9 mouse cellular contexts compared by ENCODE assay signal in the genomic region with DNA sequence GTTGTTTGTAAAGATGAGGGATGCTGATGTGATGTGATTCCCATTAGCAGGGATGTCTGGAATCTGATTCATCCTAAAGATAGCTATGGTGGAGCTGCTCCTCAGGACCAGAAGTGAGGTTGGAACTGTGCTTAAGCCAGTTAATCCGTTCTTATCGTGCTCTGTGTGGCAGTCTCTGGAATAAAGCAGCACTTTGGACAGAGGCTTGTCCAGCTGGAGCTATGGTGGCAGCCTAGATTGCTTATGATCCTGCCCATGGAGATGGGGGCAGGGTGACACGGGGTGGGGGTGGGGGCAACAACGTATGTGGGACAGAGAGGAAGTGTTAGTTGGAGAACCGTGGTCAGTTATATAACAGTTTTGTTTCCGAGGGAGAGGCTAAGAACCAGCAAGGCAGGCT.
A peak's percentile ranks its signal among the peaks of the same experiment; 100 is the strongest.
DNase-seq lines count a peak whose midpoint lies in the region; ATAC-seq lines count a peak whose summit lies in the region.
"Had no signal": no experiment of that assay in that cellular context is flagged by ENCODE, and none has a peak within 500 bp of the region (broad histone marks: within the 10 kb centered on the region; RNA-seq: fewer than 3 reads in every experiment).

No protein-coding gene starts in this region.

- no peak for ATAC-seq in heart, embryonic 13.5 days (ENCODE audit: extremely low read depth, insufficient number of reproducible peaks, low FRiP score, low TSS enrichment)
- peak; percentile 48 to 65 for ATAC-seq in hematopoietic stem cell, adult 5-6 weeks (replicated peaks in 1 of 2; ENCODE audit: insufficient read depth in 1 of 2, low FRiP score in 2 of 2, low TSS enrichment in 1 of 2, low read depth in 1 of 2, poor library complexity in 2 of 2, severe bottlenecking in 2 of 2)
- no peak for ATAC-seq in midbrain, embryonic 15.5 days (replicated peaks)
- no peak for ATAC-seq in erythroid progenitor cell, adult 5-6 weeks (replicated peaks; ENCODE audit: low FRiP score, poor library complexity, severe bottlenecking)

- H3K9me3 ChIP-seq in heart, embryonic 13.5 days: no peaks in the 10 kb centered on the region
- no peaks in the 10 kb centered on the region for H3K9me3 ChIP-seq in midbrain, embryonic 15.5 days

- no peak overlapping the region for H3K27ac ChIP-seq in heart, embryonic 13.5 days (replicated peaks)
- H3K27ac ChIP-seq in brown adipose tissue, adult 24 weeks (replicated peaks; ENCODE audit: low read depth, low read length): no peak overlapping the region
- no peak overlapping the region for H3K27ac ChIP-seq in midbrain, embryonic 15.5 days
- H3K27ac ChIP-seq: macrophage had no signal

- H3K4me2 ChIP-seq in heart, embryonic 13.5 days: peak overlapping the region; percentile 74
- H3K4me2 ChIP-seq in midbrain, embryonic 15.5 days: peak overlapping the region; percentile 77

- H3K9ac ChIP-seq in heart, embryonic 13.5 days: no peak overlapping the region
- peak overlapping the region; percentile 28; the same call in 1 of the 2 replicates for H3K9ac ChIP-seq in midbrain, embryonic 15.5 days

- DNase-seq in heart, postnatal 36 days: no peak
- no peak for DNase-seq in right cerebral cortex, adult 2 months (ENCODE audit: low spot score in 2 of 2)
- no peak for DNase-seq in urinary bladder, postnatal 4 days (ENCODE audit: low spot score in 2 of 2)

- 14% methylated on average over 6 of the region's 6 CpGs for WGBS in heart, embryonic 13.5 days
- WGBS in midbrain, embryonic 15.5 days: 11% methylated on average over 6 of the region's 6 CpGs

- peaks cover 70% of the 10 kb centered on the region for H3K4me1 ChIP-seq in heart, embryonic 13.5 days
- 0 out of 2 replicates have a peak, but pooled peaks cover 4% of the 10 kb centered on the region for H3K4me1 ChIP-seq in brown adipose tissue, adult 24 weeks (ENCODE audit: control insufficient read depth, insufficient read depth, insufficient read length, low read length)
- peaks cover 34% of the 10 kb centered on the region for H3K4me1 ChIP-seq in midbrain, embryonic 15.5 days

- H3K4me3 ChIP-seq in heart, embryonic 13.5 days: peak overlapping the region; percentile 86; the same call in 1 of the 2 replicates
- peak overlapping the region; percentile 81; the same call in 1 of the 2 replicates for H3K4me3 ChIP-seq in brown adipose tissue, adult 24 weeks (ENCODE audit: insufficient read depth, low read depth, low read length)
- H3K4me3 ChIP-seq in midbrain, embryonic 15.5 days: peak overlapping the region; percentile 89

- intact Hi-C loops in heart, postnatal 36 days (cut with DNase I): loop anchor here (5.0 kb wide), 2 partner anchors 62 to 123 kb away; no protein-coding TSS in a partner anchor

- H3K36me3 ChIP-seq in heart, embryonic 13.5 days: no peaks in the 10 kb centered on the region
- H3K36me3 ChIP-seq in midbrain, embryonic 15.5 days (replicated peaks): no peaks in the 10 kb centered on the region

- H3K27me3 ChIP-seq in heart, embryonic 13.5 days (replicated peaks): no peaks in the 10 kb centered on the region
- H3K27me3 ChIP-seq in midbrain, embryonic 15.5 days (replicated peaks): no peaks in the 10 kb centered on the region

Comparison
In these comparisons a context has a peak if more than half of its experiments do, and no peak if none do; other contexts are left out.
1. ATAC-seq: peak in hematopoietic stem cell, adult 5-6 weeks (2 of 2); none in heart, embryonic 13.5 days (single experiment), midbrain, embryonic 15.5 days (single experiment) and erythroid progenitor cell, adult 5-6 weeks (single experiment).
2. Peak in every context shown above with its lines, with median percentiles within 50 percentile points of each other: H3K4me3 ChIP-seq.